8 mouse cellular contexts compared by ENCODE assay signal in genomic region chr11:80154501-80154900, GRCm38 (mm10). TPM values are rescaled to one million over a fixed set of nuclear protein-coding genes. Genes with fewer than 3 reads are reported as not detected.
A peak's percentile ranks its signal among the peaks of the same experiment; 100 is the strongest.
DNase-seq lines count a peak whose midpoint lies in the region; ATAC-seq and TF ChIP-seq lines count a peak whose summit lies in the region.

No protein-coding gene starts in this region.

- H3K4me1 ChIP-seq in lung, embryonic 14.5 days (ENCODE audit: insufficient read depth): no peaks in the 10 kb centered on the region
- H3K4me1 ChIP-seq in forebrain, embryonic 10.5 days: peaks cover 11% of the 10 kb centered on the region
- H3K4me1 ChIP-seq in intestine, embryonic 16.5 days (ENCODE audit: control insufficient read depth, insufficient read depth, low read length): peaks cover 7% of the 10 kb centered on the region
- H3K4me1 ChIP-seq in neural tube, embryonic 13.5 days (replicated peaks): peaks cover 9% of the 10 kb centered on the region

- TF ChIP-seq CTCF in lung, embryonic 14.5 days (IDR thresholded peaks at IDR 0.05; ENCODE audit: low read depth): no peak

- H3K36me3 ChIP-seq in lung, embryonic 14.5 days (ENCODE audit: insufficient read depth): no peaks in the 10 kb centered on the region
- H3K36me3 ChIP-seq in forebrain, embryonic 10.5 days (replicated peaks): no peaks in the 10 kb centered on the region
- H3K36me3 ChIP-seq in intestine, embryonic 16.5 days (ENCODE audit: control insufficient read depth, insufficient read depth, low read length): no peaks in the 10 kb centered on the region
- no peaks in the 10 kb centered on the region for H3K36me3 ChIP-seq in neural tube, embryonic 13.5 days

- DNase-seq in lung, embryonic 14.5 days: no peak
- no peak for DNase-seq in lung, postnatal 25 days (ENCODE audit: low spot score)
- DNase-seq in forebrain, embryonic 10.5 days (ENCODE audit: extremely low spot score, low spot score): no peak
- no peak for DNase-seq in adrenal gland, postnatal 14 days
- no peak for DNase-seq in T-cell, adult 2 months (ENCODE audit: low spot score)
- no peak for DNase-seq in gastrocnemius, postnatal 14 days

- peak overlapping the region; percentile 51 for H3K4me3 ChIP-seq in lung, embryonic 14.5 days (ENCODE audit: low read depth, low read length)
- H3K4me3 ChIP-seq in forebrain, embryonic 10.5 days: peak overlapping the region; percentile 57
- H3K4me3 ChIP-seq in intestine, embryonic 16.5 days (ENCODE audit: low read length): peak overlapping the region; percentile 69
- H3K4me3 ChIP-seq in neural tube, embryonic 13.5 days: peak overlapping the region; percentile 52

- intact Hi-C loops in gastrocnemius, postnatal 14 days (cut with DNase I; ENCODE audit: low total_unique reads): no loop called here

- no peak overlapping the region for H3K27ac ChIP-seq in lung, embryonic 14.5 days (ENCODE audit: low read depth)
- no peak overlapping the region for H3K27ac ChIP-seq in forebrain, embryonic 10.5 days
- no peak overlapping the region for H3K27ac ChIP-seq in intestine, embryonic 16.5 days (ENCODE audit: low read length)
- H3K27ac ChIP-seq in neural tube, embryonic 13.5 days (replicated peaks): no peak overlapping the region

- peaks cover 32% of the 10 kb centered on the region for H3K27me3 ChIP-seq in lung, embryonic 14.5 days (ENCODE audit: insufficient read depth, low read length)
- H3K27me3 ChIP-seq in forebrain, embryonic 10.5 days (ENCODE audit: poor library complexity, severe bottlenecking): peaks cover 61% of the 10 kb centered on the region
- H3K27me3 ChIP-seq in intestine, embryonic 16.5 days (replicated peaks; ENCODE audit: control insufficient read depth, insufficient read depth, low read length): peaks cover 15% of the 10 kb centered on the region
- peaks cover 51% of the 10 kb centered on the region for H3K27me3 ChIP-seq in neural tube, embryonic 13.5 days

- no peak for ATAC-seq in lung, embryonic 14.5 days (ENCODE audit: insufficient read depth)
- no peak for ATAC-seq in intestine, embryonic 16.5 days
- 0 out of 2 replicates have a peak, but pooled peaks have one; percentile 32 for ATAC-seq in neural tube, embryonic 13.5 days (ENCODE audit: low read depth)

- peak overlapping the region; percentile 72 for H3K4me2 ChIP-seq in lung, embryonic 14.5 days
- peak overlapping the region; percentile 88 for H3K4me2 ChIP-seq in intestine, embryonic 16.5 days (ENCODE audit: low read depth, low read length)
- H3K4me2 ChIP-seq in neural tube, embryonic 13.5 days: peak overlapping the region; percentile 70

- WGBS in lung, embryonic 14.5 days: 23% methylated on average over 25 of the region's 25 CpGs
- 23% methylated on average over 25 of the region's 25 CpGs for WGBS in forebrain, embryonic 10.5 days
- WGBS in intestine, embryonic 16.5 days: 30% methylated on average over 25 of the region's 25 CpGs
- WGBS in neural tube, embryonic 13.5 days: 26% methylated on average over 25 of the region's 25 CpGs

- H3K9ac ChIP-seq in lung, embryonic 14.5 days: peak overlapping the region; percentile 43; the same call in 1 of the 2 replicates
- H3K9ac ChIP-seq in intestine, embryonic 16.5 days (ENCODE audit: low read depth, low read length): peak overlapping the region; percentile 77
- H3K9ac ChIP-seq in neural tube, embryonic 13.5 days: peak overlapping the region; percentile 66

- no peaks in the 10 kb centered on the region for H3K9me3 ChIP-seq in lung, embryonic 14.5 days (ENCODE audit: low read depth, low read length)
- no peaks in the 10 kb centered on the region for H3K9me3 ChIP-seq in forebrain, embryonic 10.5 days
- H3K9me3 ChIP-seq in intestine, embryonic 16.5 days (ENCODE audit: control insufficient read depth, low read length): no peaks in the 10 kb centered on the region
- H3K9me3 ChIP-seq in neural tube, embryonic 13.5 days: no peaks in the 10 kb centered on the region

RNA-seq across cellular contexts. Expression of gene Adap2, which starts 0.6 kb away (rescaled TPM):
- polyA plus RNA-seq in lung, embryonic 14.5 days (2014; fragmentation: Nextera tagmentation; extraction: Ambion mirVana): 1.1 and 1.6 TPM in 2 replicates
- polyA plus RNA-seq in forebrain, embryonic 10.5 days (2016; fragmentation: Nextera tagmentation; extraction: Ambion mirVana): 0.73 and 0.77 TPM in 2 replicates
- 4.9 and 5.1 TPM in 2 replicates for polyA plus RNA-seq in intestine, embryonic 16.5 days (2015; fragmentation: Nextera tagmentation; extraction: Ambion mirVana)
- 3.6 and 3.9 TPM in 2 replicates for polyA plus RNA-seq in neural tube, embryonic 13.5 days (2015; fragmentation: Nextera tagmentation; extraction: Ambion mirVana)
- 13.6 and 13.9 TPM in 2 replicates for total RNA-seq in adrenal gland, postnatal 14 days (2021)
- 10 to 100 TPM in 1 of 2 experiments, 1 to 10 TPM in 1; 7.4 to 10.7 TPM for total RNA-seq in gastrocnemius, postnatal 14 days (2021)

RNA-seq across cellular contexts. Expression of gene Tefm, which starts 12.5 kb away (rescaled TPM):
- polyA plus RNA-seq in lung, embryonic 14.5 days (2014; fragmentation: Nextera tagmentation; extraction: Ambion mirVana): 27.7 and 29.0 TPM in 2 replicates
- 33.9 and 38.2 TPM in 2 replicates for polyA plus RNA-seq in forebrain, embryonic 10.5 days (2016; fragmentation: Nextera tagmentation; extraction: Ambion mirVana)
- 28.8 and 33.1 TPM in 2 replicates for polyA plus RNA-seq in intestine, embryonic 16.5 days (2015; fragmentation: Nextera tagmentation; extraction: Ambion mirVana)
- polyA plus RNA-seq in neural tube, embryonic 13.5 days (2015; fragmentation: Nextera tagmentation; extraction: Ambion mirVana): 26.6 and 27.2 TPM in 2 replicates
- 18.6 and 22.1 TPM in 2 replicates for total RNA-seq in adrenal gland, postnatal 14 days (2021)
- total RNA-seq in gastrocnemius, postnatal 14 days (2021): 10 to 100 TPM; 20.4 to 20.7 TPM

RNA-seq across cellular contexts. Expression of gene Rnf135, which starts 29.1 kb away (rescaled TPM):
- 5.5 and 6.6 TPM in 2 replicates for polyA plus RNA-seq in lung, embryonic 14.5 days (2014; fragmentation: Nextera tagmentation; extraction: Ambion mirVana)
- 4.0 and 4.5 TPM in 2 replicates for polyA plus RNA-seq in forebrain, embryonic 10.5 days (2016; fragmentation: Nextera tagmentation; extraction: Ambion mirVana)
- 11.7 and 11.8 TPM in 2 replicates for polyA plus RNA-seq in intestine, embryonic 16.5 days (2015; fragmentation: Nextera tagmentation; extraction: Ambion mirVana)
- 3.6 and 4.2 TPM in 2 replicates for polyA plus RNA-seq in neural tube, embryonic 13.5 days (2015; fragmentation: Nextera tagmentation; extraction: Ambion mirVana)
- total RNA-seq in adrenal gland, postnatal 14 days (2021): 7.8 and 9.4 TPM in 2 replicates
- 1 to 10 TPM; 3.6 to 3.7 TPM for total RNA-seq in gastrocnemius, postnatal 14 days (2021)

RNA-seq across cellular contexts. Expression of gene Rhot1, which starts 54.3 kb away (rescaled TPM):
- 59.6 and 63.3 TPM in 2 replicates for polyA plus RNA-seq in lung, embryonic 14.5 days (2014; fragmentation: Nextera tagmentation; extraction: Ambion mirVana)
- 50.4 and 53.3 TPM in 2 replicates for polyA plus RNA-seq in forebrain, embryonic 10.5 days (2016; fragmentation: Nextera tagmentation; extraction: Ambion mirVana)
- polyA plus RNA-seq in intestine, embryonic 16.5 days (2015; fragmentation: Nextera tagmentation; extraction: Ambion mirVana): 36.8 and 38.0 TPM in 2 replicates
- 76.2 and 80.0 TPM in 2 replicates for polyA plus RNA-seq in neural tube, embryonic 13.5 days (2015; fragmentation: Nextera tagmentation; extraction: Ambion mirVana)
- 66.5 and 69.1 TPM in 2 replicates for total RNA-seq in adrenal gland, postnatal 14 days (2021)
- 10 to 100 TPM; 38.6 to 38.9 TPM for total RNA-seq in gastrocnemius, postnatal 14 days (2021)
